7 mouse cellular contexts compared by ENCODE assay signal in genomic region chrX:98937555-98938294, GRCm38 (mm10). TPM values are rescaled to one million over a fixed set of nuclear protein-coding genes. Genes with fewer than 3 reads are reported as not detected.
A peak's percentile ranks its signal among the peaks of the same experiment; 100 is the strongest.
DNase-seq lines count a peak whose midpoint lies in the region; ATAC-seq lines count a peak whose summit lies in the region.

No protein-coding gene starts in this region.

- peaks cover 3% of the 10 kb centered on the region; the same call in 1 of the 2 replicates for H3K36me3 ChIP-seq in embryonic facial prominence, embryonic 10.5 days (replicated peaks)
- H3K36me3 ChIP-seq in limb, embryonic 11.5 days (ENCODE audit: control insufficient read depth, insufficient read depth, low read length), result no peaks in the 10 kb centered on the region
- no peaks in the 10 kb centered on the region for H3K36me3 ChIP-seq in midbrain, embryonic 14.5 days (ENCODE audit: control insufficient read depth, insufficient read depth, low read length)

- peak overlapping the region; percentile 72 for H3K9ac ChIP-seq in limb, embryonic 11.5 days (ENCODE audit: low read length)
- H3K9ac ChIP-seq in midbrain, embryonic 14.5 days (replicated peaks; ENCODE audit: low read length), result peak overlapping the region; percentile 60

- H3K27me3 ChIP-seq in embryonic facial prominence, embryonic 10.5 days (replicated peaks; ENCODE audit: low read depth, poor library complexity, severe bottlenecking), result peaks cover 21% of the 10 kb centered on the region; the same call in 1 of the 2 replicates
- H3K27me3 ChIP-seq in limb, embryonic 11.5 days (ENCODE audit: control insufficient read depth, insufficient read depth, low read length), result no peaks in the 10 kb centered on the region
- H3K27me3 ChIP-seq in midbrain, embryonic 14.5 days (ENCODE audit: control insufficient read depth, insufficient read depth, low read length), result no peaks in the 10 kb centered on the region

- DNase-seq in adrenal gland, postnatal 10 days, result peak; percentile 93
- DNase-seq in embryonic facial prominence, embryonic 10.5 days (ENCODE audit: low spot score), result peak; percentile 94
- DNase-seq in kidney, adult 11 months, result peak; percentile 92
- peak; percentile 95 for DNase-seq in limb, embryonic 11.5 days (ENCODE audit: low spot score)
- peak; percentile 95 for DNase-seq in midbrain, embryonic 14.5 days
- DNase-seq in spleen, adult 18-20 months, result peak; percentile 87 to 89

- H3K4me1 ChIP-seq in embryonic facial prominence, embryonic 10.5 days, result peaks cover 7% of the 10 kb centered on the region; the same call in 1 of the 2 replicates
- H3K4me1 ChIP-seq in limb, embryonic 11.5 days (ENCODE audit: control insufficient read depth, insufficient read depth, low read length), result no peaks in the 10 kb centered on the region
- 0 out of 2 replicates have a peak, but pooled peaks cover 6% of the 10 kb centered on the region for H3K4me1 ChIP-seq in midbrain, embryonic 14.5 days (ENCODE audit: control insufficient read depth, insufficient read depth, low read length)

- WGBS in embryonic facial prominence, embryonic 10.5 days, result 21% methylated on average over 57 of the region's 57 CpGs
- WGBS in limb, embryonic 11.5 days, result 20% methylated on average over 57 of the region's 57 CpGs
- 17% methylated on average over 57 of the region's 57 CpGs for WGBS in midbrain, embryonic 14.5 days

- H3K9me3 ChIP-seq in embryonic facial prominence, embryonic 10.5 days, result no peaks in the 10 kb centered on the region
- H3K9me3 ChIP-seq in limb, embryonic 11.5 days (ENCODE audit: control insufficient read depth, low read length), result no peaks in the 10 kb centered on the region
- no peaks in the 10 kb centered on the region for H3K9me3 ChIP-seq in midbrain, embryonic 14.5 days (ENCODE audit: control insufficient read depth, low read length)

- ATAC-seq in granulocyte monocyte progenitor cell, adult 5-6 weeks (replicated peaks; ENCODE audit: poor library complexity, severe bottlenecking), result peak; percentile 80
- ATAC-seq in limb, embryonic 11.5 days (ENCODE audit: insufficient number of reproducible peaks, low FRiP score, low TSS enrichment, low read depth), result peak; percentile 90
- peak; percentile 84 for ATAC-seq in midbrain, embryonic 14.5 days (ENCODE audit: low FRiP score, low TSS enrichment)

- peak overlapping the region; percentile 44 for H3K4me2 ChIP-seq in limb, embryonic 11.5 days (ENCODE audit: low read depth, severe bottlenecking)
- peak overlapping the region; percentile 58 for H3K4me2 ChIP-seq in midbrain, embryonic 14.5 days (ENCODE audit: low read length)

- H3K4me3 ChIP-seq in embryonic facial prominence, embryonic 10.5 days, result peak overlapping the region; percentile 66
- H3K4me3 ChIP-seq in limb, embryonic 11.5 days (ENCODE audit: low read depth, low read length), result peak overlapping the region; percentile 53
- peak overlapping the region; percentile 51 for H3K4me3 ChIP-seq in midbrain, embryonic 14.5 days (replicated peaks; ENCODE audit: low read depth, low read length)

- H3K27ac ChIP-seq in embryonic facial prominence, embryonic 10.5 days (replicated peaks), result peak overlapping the region; percentile 90
- peak overlapping the region; percentile 81 for H3K27ac ChIP-seq in limb, embryonic 11.5 days (replicated peaks; ENCODE audit: low read depth, low read length)
- peak overlapping the region; percentile 89 for H3K27ac ChIP-seq in midbrain, embryonic 14.5 days (replicated peaks; ENCODE audit: low read depth, low read length)

RNA-seq across cellular contexts. Expression of gene Yipf6, which starts 1.6 kb away (rescaled TPM):
- total RNA-seq in adrenal gland, postnatal 10 days (2021), result 10 to 100 TPM; 35.8 to 41.6 TPM
- polyA plus RNA-seq in embryonic facial prominence, embryonic 10.5 days (2016; fragmentation: Nextera tagmentation; extraction: Ambion mirVana), result 17.1 and 18.9 TPM in 2 replicates
- 14.2 and 15.6 TPM in 2 replicates for total RNA-seq in granulocyte monocyte progenitor cell, adult 5-6 weeks (2014; fragmentation: Nextera tagmentation)
- 18.9 and 28.9 TPM in 2 replicates for total RNA-seq in granulocyte monocyte progenitor cell, adult 5-6 weeks (2017)
- polyA plus RNA-seq in limb, embryonic 11.5 days (2014; fragmentation: Nextera tagmentation; extraction: Ambion mirVana), result 15.8 and 16.6 TPM in 2 replicates
- 14.5 and 21.4 TPM in 2 replicates for polyA plus RNA-seq in midbrain, embryonic 14.5 days (2014; fragmentation: Nextera tagmentation; extraction: Ambion mirVana)

RNA-seq across cellular contexts. Expression of gene Ophn1, which starts 46.9 kb away (rescaled TPM):
- total RNA-seq in adrenal gland, postnatal 10 days (2021), result 10 to 100 TPM; 23.4 to 25.6 TPM
- polyA plus RNA-seq in embryonic facial prominence, embryonic 10.5 days (2016; fragmentation: Nextera tagmentation; extraction: Ambion mirVana), result 12.2 and 13.3 TPM in 2 replicates
- 2.1 and 2.9 TPM in 2 replicates for total RNA-seq in granulocyte monocyte progenitor cell, adult 5-6 weeks (2014; fragmentation: Nextera tagmentation)
- 1.6 and 2.8 TPM in 2 replicates for total RNA-seq in granulocyte monocyte progenitor cell, adult 5-6 weeks (2017)
- polyA plus RNA-seq in limb, embryonic 11.5 days (2014; fragmentation: Nextera tagmentation; extraction: Ambion mirVana), result 9.8 and 12.6 TPM in 2 replicates
- 37.6 and 42.2 TPM in 2 replicates for polyA plus RNA-seq in midbrain, embryonic 14.5 days (2014; fragmentation: Nextera tagmentation; extraction: Ambion mirVana)

Comparison
In these comparisons a context has a peak if more than half of its experiments do, and no peak if none do; other contexts are left out.
1. Peak in every context shown above with its lines: DNase-seq, ATAC-seq, H3K4me3 ChIP-seq and H3K27ac ChIP-seq.